Mouse (Mus musculus): Measurements from ENCODE around the gene Slc30a2.
"Not testable (repeated sequence)": the region's sequence is repeated elsewhere in the genome, so short reads cannot be mapped to it uniquely, and the experiment has no call there.

Slc30a2 gene

DNA sequence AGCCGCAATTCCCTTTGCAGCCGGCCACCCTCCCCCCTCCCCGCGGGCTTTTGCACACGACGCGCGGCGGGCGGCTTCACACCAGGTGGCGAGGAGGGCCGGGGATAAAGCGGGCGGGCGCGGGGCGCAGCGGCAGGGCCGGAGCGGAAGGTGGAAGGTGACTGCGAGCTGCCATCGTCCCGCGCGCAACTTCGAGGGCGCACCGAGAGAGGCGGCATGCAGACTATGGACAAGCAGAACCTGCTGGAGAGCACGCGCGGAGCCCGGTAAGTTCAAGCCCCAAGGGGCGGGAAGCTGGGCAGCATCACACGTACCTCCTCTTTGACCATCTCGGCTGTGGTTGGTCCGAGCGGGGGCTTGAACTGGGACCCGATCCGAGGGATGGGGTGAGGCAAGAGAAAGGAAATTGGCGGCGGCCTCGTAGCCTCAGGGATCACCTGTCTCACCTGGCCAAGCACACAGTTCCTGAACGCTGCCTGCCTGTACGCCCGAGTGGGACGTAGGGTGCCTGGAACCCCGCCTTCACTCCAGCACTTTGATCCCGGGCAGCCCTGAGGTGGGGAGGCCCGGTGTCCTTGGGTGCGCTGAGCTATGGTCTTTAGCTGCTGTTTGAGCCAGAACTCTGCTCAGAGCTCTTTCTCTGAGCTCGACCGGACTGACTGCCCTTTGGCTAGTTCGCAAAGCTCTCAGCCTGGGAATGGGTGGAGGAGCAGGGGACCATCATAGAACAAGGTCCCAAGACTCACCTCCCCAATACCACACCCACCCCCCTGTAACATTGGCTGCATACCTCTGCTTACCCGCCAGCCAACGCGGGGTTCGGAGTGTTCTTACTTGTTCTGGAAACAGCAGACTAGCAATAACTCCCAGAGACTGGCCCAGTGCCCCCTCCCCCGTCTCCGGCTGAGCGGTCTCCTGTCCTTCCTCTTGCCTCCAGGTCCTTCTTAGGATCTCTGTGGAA lies at the start of gene Slc30a2:
Slc30a2 (plus strand) TSS at position 111 of the 961 bp plus-strand sequence.
- DNase-seq (ENCODE audit: low read depth): no peak

DNA sequence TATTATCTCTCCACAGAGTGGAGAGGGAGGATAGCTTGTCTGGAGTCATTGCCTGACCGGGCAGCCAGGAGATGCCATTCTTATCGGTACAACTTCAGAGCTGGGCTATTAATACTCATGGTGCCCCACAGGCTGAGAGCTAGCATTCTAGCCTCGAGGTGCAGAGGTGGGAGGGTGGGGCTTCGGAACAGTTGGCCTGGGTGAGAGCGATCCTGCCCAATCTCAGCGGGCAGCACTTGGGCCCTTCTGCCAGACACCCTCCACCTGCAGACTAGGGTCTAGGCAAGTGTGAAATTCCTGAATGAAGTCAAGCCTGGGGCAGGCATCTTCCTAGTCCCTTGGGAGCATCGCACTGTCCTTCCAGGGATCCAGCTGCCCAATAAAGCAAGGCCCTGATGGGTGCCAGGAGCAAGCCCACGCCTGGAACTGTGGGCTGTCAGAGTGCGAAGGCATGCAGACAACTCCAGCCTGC lies 49.3 kb upstream of the Slc30a2 start:
- DNase-seq (ENCODE audit: low read depth): no peak

DNA sequence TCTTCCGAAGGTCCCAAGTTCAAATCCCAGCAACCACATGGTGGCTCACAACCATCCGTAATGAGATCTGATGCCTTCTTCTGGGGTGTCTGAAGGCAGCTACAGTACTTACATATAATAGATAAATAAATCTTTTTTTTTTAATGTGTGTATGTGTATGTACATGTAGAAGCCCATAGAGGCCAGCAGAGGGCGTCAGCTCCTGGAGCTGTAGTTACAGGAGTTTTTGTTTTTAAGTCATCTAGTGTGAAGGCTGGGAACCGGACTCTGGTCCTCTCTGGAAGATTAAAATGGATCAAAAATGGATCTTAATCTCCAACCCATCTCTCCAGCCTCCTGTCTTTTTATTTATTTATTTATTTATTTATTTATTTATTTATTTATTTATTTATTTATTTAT lies 46.9 kb upstream of the Slc30a2 start:
- not testable (repeated sequence) for DNase-seq (ENCODE audit: low read depth)

DNA sequence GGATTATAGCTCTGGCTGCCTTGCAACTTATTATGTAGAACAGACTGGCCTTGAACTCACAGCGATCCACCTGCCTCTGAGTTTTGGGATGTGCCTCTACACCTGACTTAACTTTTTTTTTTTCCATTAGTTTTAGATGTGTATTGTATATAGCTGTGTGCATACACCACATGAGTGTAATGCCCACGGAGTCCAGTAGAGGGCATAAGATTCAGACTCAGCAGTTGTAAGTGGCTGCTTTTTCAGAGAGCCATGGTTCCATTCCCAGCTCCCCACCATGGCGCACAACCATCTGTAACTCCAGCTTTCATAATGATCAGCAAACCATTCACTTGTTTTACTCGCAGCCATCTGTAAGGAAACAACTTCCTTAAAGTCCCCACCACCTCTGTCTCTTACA lies 46.5 kb upstream of the Slc30a2 start:
- DNase-seq (ENCODE audit: low read depth): no peak

DNA sequence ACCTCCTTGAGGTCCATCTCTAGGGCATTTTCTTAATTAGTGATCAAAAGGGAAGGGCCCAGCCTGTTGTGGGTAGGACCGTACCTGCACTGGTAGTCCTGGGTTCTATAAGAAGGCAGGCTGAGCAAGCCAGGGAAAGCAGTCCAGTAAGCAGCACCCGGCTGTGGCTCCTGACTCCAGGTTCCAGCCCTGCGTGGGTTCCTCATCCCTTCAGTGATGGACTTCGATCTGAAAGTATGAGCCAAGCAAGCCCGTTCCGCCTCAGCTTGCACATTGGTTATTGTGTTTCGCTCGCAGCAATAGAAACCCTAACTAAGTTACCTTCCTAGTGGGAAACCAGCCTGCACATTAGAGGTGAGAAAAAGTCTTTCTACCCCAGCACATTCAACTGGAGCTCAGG lies 45.6 kb upstream of the Slc30a2 start:
- DNase-seq (ENCODE audit: low read depth): no peak

DNA sequence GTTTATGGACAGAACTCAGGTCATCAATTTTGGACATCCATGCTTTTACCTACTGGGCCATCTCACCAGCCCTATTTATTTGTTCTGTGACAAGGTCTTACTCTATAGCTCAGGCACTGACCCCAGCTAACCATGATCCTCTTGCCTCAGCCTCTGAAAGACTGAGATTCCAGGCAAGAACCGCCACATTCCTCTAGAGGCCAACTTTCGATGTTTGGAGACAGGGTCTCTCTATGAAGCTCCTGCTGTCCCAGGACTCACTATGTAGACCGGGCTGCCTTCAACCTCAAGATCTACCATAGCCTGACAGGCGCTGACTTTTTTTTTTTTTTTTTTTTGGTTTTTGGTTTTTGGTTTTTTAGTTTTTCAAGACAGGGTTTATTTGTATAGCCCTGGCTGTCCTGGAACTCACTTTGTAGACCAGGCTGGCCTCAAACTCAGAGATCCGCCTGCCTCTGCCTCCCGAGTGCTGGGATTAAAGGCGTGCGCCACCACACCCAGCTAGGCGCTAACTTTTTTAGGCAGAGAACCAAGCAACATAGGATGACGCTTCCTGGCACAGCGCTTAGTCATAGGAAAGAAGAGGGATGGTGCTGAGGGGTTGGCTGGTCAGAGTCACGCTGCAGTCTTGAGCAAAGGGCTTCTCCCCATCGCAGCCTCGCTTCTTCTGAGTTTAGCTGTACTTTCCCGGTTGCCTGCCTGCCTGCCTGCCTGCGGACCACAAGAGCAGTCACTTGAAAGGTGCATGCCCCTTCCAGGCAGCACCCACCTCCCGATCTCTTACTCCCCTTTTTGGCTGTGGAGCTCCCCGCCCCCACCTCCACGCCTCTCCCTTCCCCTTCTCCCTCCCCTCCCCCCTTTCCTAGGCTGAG lies 44.1 kb upstream of the Slc30a2 start:
- DNase-seq (ENCODE audit: low read depth): no peak

DNA sequence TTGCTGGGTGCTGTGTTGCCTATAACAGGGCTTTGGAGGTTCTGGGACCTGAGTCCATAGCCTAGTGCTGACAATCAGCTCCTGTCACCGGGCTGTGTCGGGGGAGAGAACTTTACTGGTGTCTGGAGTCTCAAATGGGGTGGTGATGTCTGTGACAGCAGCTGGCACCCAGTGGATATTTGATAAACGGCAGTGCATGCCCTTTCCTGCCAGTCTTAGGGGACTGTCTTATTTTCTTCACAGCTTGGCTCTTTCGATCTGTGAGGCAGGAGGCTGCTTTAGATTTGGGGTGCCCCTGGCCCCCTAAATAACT lies 43.5 kb upstream of the Slc30a2 start:
- no peak for DNase-seq (ENCODE audit: low read depth)

DNA sequence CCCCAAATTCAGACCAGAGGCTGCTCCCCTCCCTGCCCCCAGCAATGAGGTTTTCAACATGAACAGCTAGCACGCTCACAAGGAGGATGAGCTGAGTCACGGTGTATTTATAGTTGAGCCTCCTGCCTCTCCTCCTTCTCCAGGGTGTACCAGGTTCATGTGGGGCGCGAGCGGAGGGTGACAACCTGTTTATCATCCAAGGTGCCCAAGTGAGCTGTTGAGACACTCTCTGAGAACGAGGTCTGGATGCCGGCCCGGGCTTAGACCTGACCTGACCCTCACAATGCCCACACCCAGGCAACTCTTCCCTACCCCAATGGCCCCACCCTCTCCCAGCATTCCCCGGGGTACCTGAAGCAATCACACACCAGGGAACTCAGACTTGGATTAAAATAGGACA lies 42.7 kb upstream of the Slc30a2 start:
- no peak for DNase-seq (ENCODE audit: low read depth)

DNA sequence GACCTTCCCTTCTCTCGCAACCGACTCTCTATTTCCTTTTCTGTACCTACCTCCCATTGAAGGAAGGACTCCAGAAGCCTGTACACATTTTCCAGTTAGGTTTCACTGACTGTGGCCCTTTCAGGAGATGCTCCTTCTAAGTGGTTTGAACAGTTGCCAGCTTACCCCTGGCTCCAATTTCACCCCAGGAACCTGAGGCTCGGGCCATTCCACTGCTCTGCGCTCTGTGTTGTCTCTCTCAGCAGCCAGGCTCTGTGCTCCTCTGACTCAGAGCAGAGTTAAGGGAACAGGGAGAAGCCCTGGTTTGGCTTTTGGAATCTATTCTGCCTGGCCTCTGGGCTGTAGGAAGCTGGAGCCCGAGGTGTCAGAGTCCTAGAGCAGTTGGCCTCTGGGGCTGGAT lies 40.9 kb upstream of the Slc30a2 start:
- DNase-seq (ENCODE audit: low read depth): no peak

DNA sequence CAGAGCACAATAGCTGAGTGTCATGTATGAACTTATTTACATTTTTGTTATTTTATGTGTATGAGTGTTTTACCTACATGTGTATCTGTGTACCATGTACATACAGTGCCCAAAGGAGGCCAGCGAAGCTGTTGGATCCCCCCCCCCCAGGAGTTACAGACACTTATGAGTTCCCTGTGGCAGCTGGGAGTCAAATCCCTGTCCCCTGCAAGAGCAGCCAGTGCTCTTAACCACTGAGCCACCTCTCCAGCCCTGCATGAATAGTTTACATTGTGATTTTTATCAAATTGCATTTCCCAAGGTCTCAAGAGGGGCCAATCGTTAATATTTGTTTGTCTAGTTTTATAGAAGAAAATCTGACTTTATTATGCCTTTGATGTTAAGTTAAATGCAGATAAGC lies 36.0 kb upstream of the Slc30a2 start:
- no peak for DNase-seq (ENCODE audit: low read depth)

DNA sequence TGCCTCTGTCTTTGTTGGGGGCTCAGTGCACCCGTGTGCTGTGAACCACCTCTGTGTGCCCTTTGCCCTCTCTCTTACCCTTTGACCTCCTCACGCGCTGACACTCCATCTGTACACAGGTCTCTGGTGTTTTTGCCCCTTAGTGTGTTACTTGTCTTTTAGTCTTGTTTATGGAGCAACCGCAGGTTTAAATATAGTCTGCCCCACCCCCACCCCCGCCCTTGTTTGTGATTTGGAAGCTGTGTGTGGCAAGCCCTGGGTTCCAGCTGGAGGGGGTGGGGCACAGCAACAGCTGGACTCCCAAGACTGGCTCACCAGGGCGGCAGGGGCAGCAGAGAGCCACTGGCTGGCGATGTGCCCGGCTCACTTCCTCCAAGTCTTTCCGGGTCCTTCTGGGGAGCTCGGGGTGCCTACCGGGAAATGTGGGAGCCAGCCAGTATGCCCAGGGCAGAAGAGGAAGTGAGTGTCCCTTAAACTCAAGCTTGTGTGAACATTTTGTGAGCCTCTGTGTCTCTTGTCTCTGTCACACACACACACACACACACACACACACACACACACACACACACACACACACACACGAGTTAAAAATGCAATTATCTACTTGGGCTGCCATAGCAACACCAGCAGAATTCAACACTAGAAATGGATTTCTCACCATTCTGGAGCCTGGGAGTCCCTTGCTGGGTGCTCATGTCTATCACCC lies 35.5 kb upstream of the Slc30a2 start:
- no peak for DNase-seq (ENCODE audit: low read depth)

DNA sequence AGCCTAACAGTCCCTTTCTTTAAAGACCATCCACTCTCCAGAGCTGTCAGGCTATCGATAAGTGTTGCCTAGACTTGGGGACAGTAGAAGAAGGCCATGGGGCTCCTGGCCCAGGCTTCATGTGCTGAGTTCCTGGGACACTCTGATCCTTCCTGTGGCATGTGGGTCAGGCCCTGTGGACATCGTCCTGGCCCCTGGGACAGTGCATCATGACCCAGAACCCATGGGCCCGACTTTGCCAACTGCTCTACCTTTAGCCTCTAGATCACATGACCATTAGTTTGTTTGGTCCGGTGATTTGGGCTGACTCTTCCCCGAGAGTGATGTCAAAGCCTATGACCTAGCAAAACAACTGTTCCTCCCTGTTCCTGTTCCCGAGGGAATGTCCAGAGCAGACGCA lies 32.9 kb upstream of the Slc30a2 start:
- no peak for DNase-seq (ENCODE audit: low read depth)

DNA sequence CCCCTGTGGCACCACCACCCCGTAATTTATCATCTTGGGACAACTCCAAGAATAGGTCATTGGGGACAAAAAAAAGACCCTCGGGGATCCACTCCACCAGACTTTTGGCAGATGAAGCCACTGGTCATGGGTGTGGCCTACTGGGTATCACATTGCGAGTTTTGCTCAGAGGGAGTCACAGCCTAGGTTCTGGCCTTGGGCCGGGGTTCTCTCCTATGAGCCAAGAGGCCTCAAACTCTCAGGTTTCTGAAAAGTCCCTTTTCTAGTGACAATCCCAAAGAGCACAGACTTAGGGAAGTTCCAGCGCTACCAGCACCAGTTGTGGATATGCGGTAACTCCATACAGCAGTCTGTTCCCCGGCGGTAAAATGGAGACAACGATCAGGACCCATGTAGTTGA lies 32.3 kb upstream of the Slc30a2 start:
- no peak for DNase-seq (ENCODE audit: low read depth)

DNA sequence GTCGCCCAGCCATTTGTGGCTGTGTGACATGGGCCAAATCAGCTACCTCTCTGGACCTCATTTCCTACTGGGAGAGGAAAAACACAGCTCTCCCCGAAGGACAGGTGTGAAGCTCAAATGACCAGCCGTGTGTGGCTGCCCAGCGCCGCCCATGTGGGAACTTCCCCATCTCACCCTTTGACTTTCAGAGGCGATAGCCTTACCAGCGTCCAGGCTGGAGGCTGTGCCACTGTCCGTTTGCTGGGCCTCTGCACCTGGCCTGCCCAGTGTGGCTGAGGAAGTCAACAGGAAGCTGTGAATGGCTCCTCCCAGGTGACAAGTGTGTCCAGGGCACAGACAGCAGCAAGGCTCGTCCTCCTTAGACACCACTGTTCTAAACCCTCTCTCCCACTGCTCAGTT lies 31.2 kb upstream of the Slc30a2 start:
- DNase-seq (ENCODE audit: low read depth): no peak

DNA sequence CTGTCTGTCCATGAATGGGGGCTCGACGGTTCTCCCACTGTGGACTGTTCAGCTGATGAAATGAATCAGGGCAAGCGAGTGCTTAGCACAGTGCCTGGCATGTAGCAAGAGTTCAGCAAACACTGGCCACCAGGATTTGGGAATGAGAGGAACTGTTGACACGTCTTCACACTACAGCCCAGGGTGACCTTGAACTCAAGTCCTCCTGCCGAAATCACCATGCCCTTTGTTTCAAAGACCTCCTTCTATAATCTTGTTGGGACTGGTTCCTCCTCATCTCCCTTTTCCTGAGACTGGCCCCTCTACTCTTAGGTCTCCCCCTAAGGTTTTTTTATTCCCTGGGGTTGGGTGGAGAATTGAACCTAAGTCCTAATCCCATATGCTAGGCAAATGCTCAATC lies 30.6 kb upstream of the Slc30a2 start:
- no peak for DNase-seq (ENCODE audit: low read depth)

DNA sequence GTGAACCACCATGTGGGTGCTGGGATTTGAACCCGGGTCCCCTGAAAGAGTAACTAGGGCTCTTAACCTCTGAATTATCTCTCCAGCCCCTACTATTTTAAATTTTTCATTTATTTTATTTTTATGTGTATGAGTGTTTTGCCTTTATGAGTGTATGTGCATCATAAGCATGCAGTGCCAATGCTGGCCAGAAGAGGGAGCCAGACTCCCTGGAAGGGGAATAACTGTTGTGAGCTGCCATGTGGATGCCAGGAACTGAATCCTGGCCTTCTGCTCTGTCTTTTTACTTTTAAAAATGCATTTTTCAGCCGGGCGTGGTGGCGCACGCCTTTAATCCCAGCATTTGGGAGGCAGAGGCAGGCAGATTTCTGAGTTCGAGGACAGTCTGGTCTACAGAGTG lies 30.1 kb upstream of the Slc30a2 start:
- no peak for DNase-seq (ENCODE audit: low read depth)

DNA sequence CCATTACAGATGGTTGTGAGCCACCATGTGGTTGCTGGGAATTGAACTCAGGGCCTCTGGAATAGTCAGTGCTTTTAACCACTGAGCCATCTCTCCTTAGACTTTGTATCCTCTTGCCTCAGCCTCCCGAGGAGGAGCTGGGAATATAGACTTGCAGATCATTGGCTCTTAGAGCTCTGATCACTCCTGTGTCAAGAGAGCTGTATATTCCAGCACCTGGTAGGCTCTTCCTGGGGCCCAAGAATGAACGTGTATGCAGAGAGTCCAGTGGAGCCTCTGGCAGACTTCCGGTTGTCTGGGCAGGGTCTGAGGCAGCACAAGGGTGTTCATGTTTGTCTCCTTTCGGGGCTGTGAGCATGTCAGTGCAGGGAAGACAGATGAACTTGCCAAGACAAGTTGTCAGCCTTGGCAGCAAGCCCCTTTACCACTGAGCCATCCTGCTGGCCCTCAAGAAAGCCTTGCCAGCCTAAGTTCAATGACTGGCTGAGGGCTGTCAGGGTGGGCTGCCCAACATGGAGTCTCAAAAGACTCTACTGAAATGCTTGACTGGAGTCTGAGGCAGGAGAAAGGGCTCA lies 28.8 kb upstream of the Slc30a2 start:
- DNase-seq (ENCODE audit: low read depth): no peak

DNA sequence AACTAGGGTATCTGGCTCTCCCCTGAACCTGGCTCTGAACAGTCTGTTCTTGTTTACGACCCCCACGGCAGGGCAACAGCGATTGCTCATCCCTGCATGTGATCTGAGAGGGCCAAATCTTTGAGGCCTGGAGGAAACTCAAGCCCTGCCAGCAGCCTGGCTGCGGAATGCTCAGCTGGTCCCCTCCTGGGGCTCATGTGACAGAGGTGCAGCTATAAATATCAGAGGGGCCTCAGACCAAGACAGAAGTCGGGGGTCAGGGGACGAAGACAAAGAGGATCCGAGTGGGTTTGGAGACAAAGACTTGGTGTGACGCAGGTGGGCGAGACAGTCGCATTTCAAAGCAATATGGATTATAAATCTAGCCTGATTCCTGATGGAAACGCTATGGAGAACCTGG lies 28.1 kb upstream of the Slc30a2 start, which contains the start of gene Trim63:
Trim63 (plus strand) TSS at position 245 of the 400 bp plus-strand sequence.
- no peak for DNase-seq (ENCODE audit: low read depth)

DNA sequence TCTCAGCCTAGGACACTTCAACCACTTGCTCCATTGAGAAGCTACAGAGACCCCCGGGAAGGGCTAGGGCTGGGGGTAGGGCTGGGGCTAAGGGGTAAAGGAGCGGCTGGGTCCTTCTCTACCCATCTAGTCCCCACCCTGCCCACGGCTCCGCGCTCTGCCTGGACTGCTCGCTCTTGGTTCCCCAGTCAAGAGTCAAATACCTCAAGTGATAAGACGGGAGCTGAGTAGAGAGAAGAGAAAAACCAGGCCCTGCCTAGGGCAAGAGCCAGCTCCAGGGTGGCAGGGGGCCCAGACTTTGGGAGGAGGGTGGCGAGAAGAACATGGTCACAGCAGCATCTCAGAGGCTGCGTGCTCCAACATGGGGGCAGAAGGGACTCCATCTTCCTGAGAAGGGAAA lies 27.5 kb upstream of the Slc30a2 start:
- no peak for DNase-seq (ENCODE audit: low read depth)

DNA sequence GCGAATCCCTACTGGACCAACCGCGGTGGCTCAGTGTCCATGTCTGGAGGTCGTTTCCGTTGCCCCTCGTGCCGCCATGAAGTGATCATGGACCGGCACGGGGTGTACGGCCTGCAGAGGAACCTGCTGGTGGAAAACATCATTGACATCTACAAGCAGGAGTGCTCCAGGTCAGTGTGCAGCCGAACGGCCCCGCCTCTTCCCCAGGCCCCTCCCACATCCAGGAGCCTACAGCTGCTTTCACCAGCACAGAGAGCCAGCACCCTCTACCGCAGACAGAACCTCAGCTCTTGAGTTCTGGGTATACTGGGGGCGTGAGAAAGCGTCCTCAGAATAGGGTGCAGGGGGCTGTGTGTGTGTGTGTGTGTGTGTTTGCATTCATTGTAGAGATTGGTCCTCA lies 26.6 kb upstream of the Slc30a2 start:
- DNase-seq (ENCODE audit: low read depth): no peak

DNA sequence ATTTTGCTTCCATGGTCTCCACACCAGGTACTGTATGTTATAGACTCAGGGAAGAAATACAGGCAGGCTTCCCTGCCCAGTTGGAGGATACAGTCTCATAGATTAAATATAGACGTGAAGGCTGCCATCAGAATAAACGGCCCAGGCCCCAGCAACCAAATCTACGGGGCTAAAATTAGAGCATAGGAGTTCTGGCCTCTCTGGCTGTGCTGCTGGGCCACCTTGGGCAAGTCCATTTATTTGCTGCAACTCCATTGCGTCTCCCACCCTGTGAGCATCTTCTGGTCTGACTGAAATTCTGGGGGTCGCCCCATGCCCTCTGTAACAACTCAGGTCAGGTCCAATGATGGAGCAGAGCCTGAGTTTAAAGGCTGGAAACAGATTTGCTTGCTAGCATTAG lies 23.9 kb upstream of the Slc30a2 start:
- DNase-seq (ENCODE audit: low read depth): no peak

DNA sequence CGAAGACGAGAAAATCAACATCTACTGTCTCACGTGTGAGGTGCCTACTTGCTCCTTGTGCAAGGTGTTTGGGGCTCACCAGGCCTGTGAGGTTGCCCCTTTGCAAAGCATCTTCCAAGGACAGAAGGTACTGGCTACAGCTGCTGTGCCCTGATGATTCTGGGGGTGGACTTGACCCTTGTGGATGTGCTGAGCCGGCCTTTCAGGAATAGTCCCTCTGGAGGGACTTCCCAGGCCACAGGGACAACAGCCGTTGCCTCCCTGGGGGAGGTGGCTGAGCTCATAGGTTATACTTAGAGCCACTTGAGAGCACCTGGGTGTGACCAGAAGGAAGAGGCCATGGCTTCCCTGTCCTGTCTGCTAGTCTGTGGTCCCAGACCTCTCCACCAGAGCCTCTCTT lies 23.3 kb upstream of the Slc30a2 start:
- no peak for DNase-seq (ENCODE audit: low read depth)
